Mouse (Mus musculus): ENCODE results near the gene Cmtr2. TPM values are rescaled to one million over a fixed set of nuclear protein-coding genes. Genes with fewer than 3 reads are reported as not detected.

The Cmtr2 gene
- total RNA-seq, 2 experiments from 2014 or later: 5.1 to 5.3 TPM

- DNase-seq (ENCODE audit: extremely low spot score in 1 of 2, low spot score in 2 of 2): no peak
- intact Hi-C loops (cut with DNase I): no loop called here
Observed at GRCm38 (mm10) chr8:110242278-110243177, 27.1 kb downstream of the Cmtr2 start.

GRCm38 (mm10) chr8:110244566-110244965 lies 29.1 kb downstream of the Cmtr2 start:
- DNase-seq (ENCODE audit: extremely low spot score in 1 of 2, low spot score in 2 of 2): no peak
- intact Hi-C loops (cut with DNase I): no loop called here

DNA sequence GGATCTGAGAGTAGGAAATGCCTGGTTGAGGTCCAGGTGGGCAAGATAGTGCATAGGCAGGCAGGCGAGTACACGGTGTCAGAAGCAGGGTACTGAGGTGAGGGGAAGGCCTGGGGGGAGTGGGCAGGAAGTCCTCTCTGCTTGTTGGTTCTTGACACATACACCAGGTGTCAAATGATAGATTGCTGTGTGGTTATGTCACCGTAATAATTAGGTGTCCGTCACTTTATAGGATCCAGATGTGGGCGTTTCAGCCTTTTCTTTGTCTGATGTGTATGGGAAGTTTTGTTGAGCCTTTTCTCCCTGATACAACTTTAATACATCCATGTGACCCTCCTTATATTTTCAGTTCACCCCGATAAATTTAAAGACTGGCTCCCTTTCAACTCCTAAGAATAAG lies 31.8 kb downstream of the Cmtr2 start:
- intact Hi-C loops (cut with DNase I): no loop called here
- no peak for DNase-seq (ENCODE audit: extremely low spot score in 1 of 2, low spot score in 2 of 2)

GRCm38 (mm10) chr8:110253986-110254385 lies 38.5 kb downstream of the Cmtr2 start:
- intact Hi-C loops (cut with DNase I): no loop called here

GRCm38 (mm10) chr8:110265796-110266305 lies 50.4 kb downstream of the Cmtr2 start:
- intact Hi-C loops (cut with DNase I): no loop called here
- DNase-seq (ENCODE audit: extremely low spot score in 1 of 2, low spot score in 2 of 2): no peak

More at GRCm38 (mm10) chr8:110253986-110254385, 38.5 kb downstream of the Cmtr2 start:
- no peak for DNase-seq (ENCODE audit: extremely low spot score in 1 of 2, low spot score in 2 of 2)

GRCm38 (mm10) chr8:110266741-110267140 lies 51.3 kb downstream of the Cmtr2 start, which contains the start of gene Hydin:
Gene Hydin (plus strand): TSS chr8:110266977.
- intact Hi-C loops (cut with DNase I): no loop called here
- DNase-seq (ENCODE audit: extremely low spot score in 1 of 2, low spot score in 2 of 2): peak; percentile 86 to 90

DNA sequence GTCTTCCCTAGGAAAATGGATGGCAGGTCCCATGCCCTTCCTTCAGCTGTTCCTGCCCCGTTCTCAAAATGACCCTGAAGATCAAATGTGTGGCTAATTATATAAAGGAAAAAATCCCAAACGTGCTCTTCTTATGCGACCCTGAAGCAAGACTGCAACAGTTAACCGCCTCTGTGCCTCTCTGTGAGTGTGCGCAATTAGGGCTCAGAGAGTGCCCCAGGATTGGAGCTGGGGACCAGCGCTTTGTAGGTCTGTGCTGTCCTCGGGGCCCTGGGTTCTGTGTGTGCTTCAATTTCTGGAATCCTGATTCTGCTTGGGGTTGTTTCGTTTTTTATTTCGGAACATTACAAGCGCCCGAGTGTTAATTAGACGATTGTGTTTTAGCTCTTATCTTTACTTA lies 51.8 kb downstream of the Cmtr2 start:
- DNase-seq (ENCODE audit: extremely low spot score in 1 of 2, low spot score in 2 of 2): no peak
- intact Hi-C loops (cut with DNase I): no loop called here

GRCm38 (mm10) chr8:110270659-110271058 lies 55.2 kb downstream of the Cmtr2 start:
- intact Hi-C loops (cut with DNase I): no loop called here
- DNase-seq (ENCODE audit: extremely low spot score in 1 of 2, low spot score in 2 of 2): no peak

- intact Hi-C loops (cut with DNase I): no loop called here
- no peak for DNase-seq (ENCODE audit: extremely low spot score in 1 of 2, low spot score in 2 of 2)
Observed at GRCm38 (mm10) chr8:110273394-110273793, 57.9 kb downstream of the Cmtr2 start.

Other genes with a start within 250 kb of the Cmtr2 start
- not detected for gene Tat, start 225.2 kb upstream of the Cmtr2 start, total RNA-seq (2021)
- not detected for gene Chst4, start 175.9 kb upstream of the Cmtr2 start, total RNA-seq (2021)
- 10 to 100 TPM; 19.1 to 22.5 TPM for gene Zfp612, start 135.9 kb upstream of the Cmtr2 start, total RNA-seq (2021)
- not detected for gene Gm21964, start 114.5 kb upstream of the Cmtr2 start, total RNA-seq (2021)
- gene Gm17720, start 112.9 kb upstream of the Cmtr2 start, total RNA-seq (2021): not detected
- 10 to 100 TPM; 59.2 to 70.7 TPM for gene Calb2, start 47.5 kb upstream of the Cmtr2 start, total RNA-seq (2021)
- under 1 TPM; 0.24 to 0.26 TPM for gene Hydin, start 51.3 kb downstream of the Cmtr2 start, total RNA-seq (2021)

Data from left cerebral cortex, postnatal 10 days (tissue).